Mouse (Mus musculus) bone marrow macrophage, adult 2 months (primary cell): Measurements from ENCODE around the gene Letm1.

Experiments
- CTCF ChIP-seq: IDR thresholded peaks from 2 replicates; pipeline ENCODE4 v1.5.1; 2012; ENCODE audit warnings: low read depth, mild to moderate bottlenecking, low read length, moderate library complexity
- POLR2A ChIP-seq: IDR thresholded peaks from 2 replicates; pipeline ENCODE4 v1.6.1; 2012; ENCODE audit warnings: mild to moderate bottlenecking, low read depth, low read length, borderline replicate concordance

DNA sequence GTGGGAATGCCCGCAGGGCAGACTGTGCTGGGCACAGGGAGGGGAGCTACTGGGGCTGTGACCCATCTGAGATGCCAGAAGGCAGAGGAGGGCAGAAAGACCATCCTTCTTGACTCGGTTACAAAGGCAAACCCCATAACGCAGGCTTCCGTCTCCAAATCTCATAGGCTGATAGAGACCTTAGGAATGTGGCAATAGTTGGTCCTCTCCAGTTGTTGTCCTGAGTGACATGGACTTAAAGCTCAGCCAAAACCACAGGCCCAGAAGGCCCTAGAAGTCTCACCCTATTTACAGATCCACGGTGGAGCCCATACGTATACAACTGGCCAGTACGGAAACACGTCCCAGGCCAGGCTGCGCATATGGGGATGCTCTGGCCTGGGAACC is 88.2 kb downstream of the Letm1 start:
- no peak for TF ChIP-seq CTCF
- TF ChIP-seq POLR2A: no peak
